Mouse (Mus musculus): ENCODE measurements around the gene Rnf34.

- TF ChIP-seq CTCF (IDR thresholded peaks at IDR 0.05; ENCODE audit: low read depth) (no peak), EP300 (IDR thresholded peaks at IDR 0.05; ENCODE audit: low read depth) (no peak)
Measured at GRCm38 (mm10) chr5:122883652-122884235, 33.9 kb downstream of the Rnf34 start.
